Mouse (Mus musculus) spleen, adult 12 weeks (tissue): ENCODE measurements around the gene Nipbl.
"Not testable (repeated sequence)": the region's sequence is repeated elsewhere in the genome, so short reads cannot be mapped to it uniquely, and the experiment has no call there.

Experiments
- DNase-seq: peaks from one replicate; pipeline ENCODE4 v3.0.0; 2022; ENCODE audit warnings: low spot score

Nipbl gene

GRCm38 (mm10) chr15:8443926-8444889, at the start of gene Nipbl:
Gene Nipbl (minus strand): TSS chr15:8444463.
- peak; percentile 81 for DNase-seq

- DNase-seq: no peak
Observed at GRCm38 (mm10) chr15:8485261-8485660, 41.0 kb upstream of the Nipbl start.

GRCm38 (mm10) chr15:8469006-8469575, 24.8 kb upstream of the Nipbl start:
- no peak for DNase-seq

- no peak for DNase-seq
Observed at GRCm38 (mm10) chr15:8463521-8463920, 19.3 kb upstream of the Nipbl start.

- DNase-seq: no peak
Observed at GRCm38 (mm10) chr15:8462780-8463179, 18.5 kb upstream of the Nipbl start.

- DNase-seq: no peak
Observed at GRCm38 (mm10) chr15:8460871-8461270, 16.6 kb upstream of the Nipbl start.

- DNase-seq: no peak
Observed at GRCm38 (mm10) chr15:8459979-8460378, 15.7 kb upstream of the Nipbl start.

- DNase-seq: not testable (repeated sequence)
Observed at GRCm38 (mm10) chr15:8456223-8456622, 12.0 kb upstream of the Nipbl start.

GRCm38 (mm10) chr15:8455486-8455885, 11.2 kb upstream of the Nipbl start:
- DNase-seq: no peak

GRCm38 (mm10) chr15:8451071-8451470, 6.8 kb upstream of the Nipbl start:
- no peak for DNase-seq

- no peak for DNase-seq
Observed at GRCm38 (mm10) chr15:8447193-8447767, 3.0 kb upstream of the Nipbl start.

GRCm38 (mm10) chr15:8446435-8446834, 2.2 kb upstream of the Nipbl start:
- DNase-seq: peak; percentile 26

- peak; percentile 35 for DNase-seq
Observed at GRCm38 (mm10) chr15:8445951-8446419, 1.7 kb upstream of the Nipbl start.

GRCm38 (mm10) chr15:8444890-8445597, 781 bp upstream of the Nipbl start:
- peak; percentile 71 for DNase-seq

- DNase-seq: peak; percentile 66
Observed at GRCm38 (mm10) chr15:8443168-8443925, 916 bp downstream of the Nipbl start.

- no peak for DNase-seq
Observed at GRCm38 (mm10) chr15:8442761-8443160, 1.5 kb downstream of the Nipbl start.

GRCm38 (mm10) chr15:8442156-8442555, 2.1 kb downstream of the Nipbl start:
- DNase-seq: no peak

- no peak for DNase-seq
Observed at GRCm38 (mm10) chr15:8433239-8433947, 10.9 kb downstream of the Nipbl start.

- DNase-seq: no peak
Observed at GRCm38 (mm10) chr15:8432534-8432933, 11.7 kb downstream of the Nipbl start.

GRCm38 (mm10) chr15:8429502-8429901, 14.8 kb downstream of the Nipbl start:
- no peak for DNase-seq

- no peak for DNase-seq
Observed at GRCm38 (mm10) chr15:8420909-8421308, 23.4 kb downstream of the Nipbl start.
